Mouse (Mus musculus) olfactory bulb, adult 2 months (tissue): Measurements from ENCODE around the gene Fbxo10. TPM values are rescaled to one million over a fixed set of nuclear protein-coding genes. Genes with fewer than 3 reads are reported as not detected.

Experiments
- H3K27ac ChIP-seq: fragments of 200-500 bp; 2 replicates; pipeline ENCODE4 v1.5.1; 2012; ENCODE audit warnings: low read depth, low read length; ENCODE audit not compliant: insufficient read depth
- H3K4me1 ChIP-seq: fragments of 200-500 bp; 2 replicates; pipeline ENCODE4 v1.6.1; 2012; ENCODE audit warnings: low read length; ENCODE audit not compliant: control insufficient read depth, insufficient read depth
- H3K4me3 ChIP-seq: fragments of 200-500 bp; 2 replicates; pipeline ENCODE4 v1.5.1; 2012; ENCODE audit warnings: mild to moderate bottlenecking, low read depth, low read length, moderate library complexity; ENCODE audit not compliant: insufficient read depth
- CTCF ChIP-seq: fragments of 200-500 bp; IDR thresholded peaks from 2 replicates; pipeline ENCODE4 v1.5.1; 2012; ENCODE audit warnings: low read depth, mild to moderate bottlenecking, low read length, moderate library complexity; ENCODE audit not compliant: insufficient read depth
- POLR2A ChIP-seq: fragments of 200-500 bp; IDR thresholded peaks from 2 replicates; pipeline ENCODE4 v1.6.1; 2012; ENCODE audit warnings: mild to moderate bottlenecking, low read depth, low read length, moderate library complexity; ENCODE audit not compliant: insufficient read depth
- WGBS: fragments of 180-500 bp; shearing (Covaris S2); methylation state at CpG from one replicate; pipeline ENCODE4 v1.1.7; 2018; 5-methylcytosine and 5-hydroxymethylcytosine counted together
- polyA plus RNA-seq: library from polyadenylated mRNA; stranded (reverse); fragments of >200 nt; gene quantifications from 2 replicates; pipeline ENCODE4 v1.2.4, GENCODE M21; 2012; ENCODE audit warnings: low replicate concordance; ENCODE audit not compliant: missing spikeins, insufficient read depth, insufficient read length

Fbxo10 gene
- polyA plus RNA-seq, 1 experiment = not detected

- no peak overlapping the region for H3K4me3 ChIP-seq
- no peak for TF ChIP-seq POLR2A
- TF ChIP-seq CTCF = no peak
- WGBS = 83% methylated on average over 5 of the region's 5 CpGs
- no peaks in the 10 kb centered on the region for H3K4me1 ChIP-seq
- H3K27ac ChIP-seq = no peak overlapping the region
These were observed 93.8 kb downstream of the Fbxo10 start for GRCm38 (mm10) chr4:44990560-44990959.

Other genes starting within 250 kb of the Fbxo10 start
- not detected in 2 replicates for gene Grhpr, start 103.2 kb downstream of the Fbxo10 start, polyA plus RNA-seq
- gene Zbtb5, start 72.2 kb downstream of the Fbxo10 start, polyA plus RNA-seq = not detected in 2 replicates
- gene Polr1e, start 66.0 kb downstream of the Fbxo10 start, polyA plus RNA-seq = not detected in 2 replicates
- not detected in 2 replicates for gene Tomm5, start 23.5 kb upstream of the Fbxo10 start, polyA plus RNA-seq
- gene Frmpd1, start 100.3 kb upstream of the Fbxo10 start, polyA plus RNA-seq = not detected in 2 replicates
- gene Trmt10b, start 212.5 kb upstream of the Fbxo10 start, polyA plus RNA-seq = not detected in 2 replicates